Mouse (Mus musculus): ENCODE results near the gene Wwox.
A peak's percentile ranks its signal among the peaks of the same experiment; 100 is the strongest.

The Wwox gene

GRCm38 (mm10) chr8:114731260-114732140 lies 292.0 kb downstream of the Wwox start:
- no peak for DNase-seq (ENCODE audit: low spot score in 2 of 2)

DNA sequence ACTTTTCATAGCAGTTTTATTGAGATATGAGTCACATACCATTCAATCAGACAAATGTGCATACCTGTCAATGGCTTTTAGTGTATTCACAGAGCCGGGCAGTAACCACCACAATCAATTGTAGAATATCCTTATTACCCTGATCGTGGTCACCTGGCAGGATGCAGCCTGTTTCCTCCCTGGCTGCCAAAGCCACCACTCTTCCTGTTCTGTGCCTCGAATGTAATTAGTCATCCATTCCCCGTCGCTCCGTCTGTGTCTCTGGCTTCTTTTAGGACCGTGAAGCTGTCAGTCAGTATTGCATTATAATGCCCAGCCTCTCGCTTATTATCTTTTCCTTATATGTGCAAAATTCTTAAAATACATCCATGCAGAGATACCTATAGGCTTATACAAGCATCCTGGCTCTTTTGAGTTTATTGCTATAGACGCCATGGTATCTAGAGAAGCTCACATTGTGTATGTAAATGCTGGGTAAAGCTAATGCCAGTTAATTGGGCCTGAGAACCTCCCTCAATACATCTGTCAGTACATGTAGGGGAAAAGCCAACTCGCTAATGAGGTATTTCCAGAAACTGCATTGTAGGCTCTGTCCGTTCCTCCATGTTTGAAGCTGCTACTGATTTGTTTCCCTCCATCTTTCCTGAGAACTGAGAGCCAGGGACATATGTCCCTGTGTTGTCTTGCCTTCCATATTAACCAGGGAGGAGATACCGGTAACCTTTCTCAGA lies 303.9 kb downstream of the Wwox start:
- DNase-seq (ENCODE audit: low spot score in 2 of 2), result no peak

- DNase-seq (ENCODE audit: low spot score in 2 of 2), result peak in 1 of 2 experiments; percentile 17
Measured at GRCm38 (mm10) chr8:114746373-114746772, 306.9 kb downstream of the Wwox start.

DNA sequence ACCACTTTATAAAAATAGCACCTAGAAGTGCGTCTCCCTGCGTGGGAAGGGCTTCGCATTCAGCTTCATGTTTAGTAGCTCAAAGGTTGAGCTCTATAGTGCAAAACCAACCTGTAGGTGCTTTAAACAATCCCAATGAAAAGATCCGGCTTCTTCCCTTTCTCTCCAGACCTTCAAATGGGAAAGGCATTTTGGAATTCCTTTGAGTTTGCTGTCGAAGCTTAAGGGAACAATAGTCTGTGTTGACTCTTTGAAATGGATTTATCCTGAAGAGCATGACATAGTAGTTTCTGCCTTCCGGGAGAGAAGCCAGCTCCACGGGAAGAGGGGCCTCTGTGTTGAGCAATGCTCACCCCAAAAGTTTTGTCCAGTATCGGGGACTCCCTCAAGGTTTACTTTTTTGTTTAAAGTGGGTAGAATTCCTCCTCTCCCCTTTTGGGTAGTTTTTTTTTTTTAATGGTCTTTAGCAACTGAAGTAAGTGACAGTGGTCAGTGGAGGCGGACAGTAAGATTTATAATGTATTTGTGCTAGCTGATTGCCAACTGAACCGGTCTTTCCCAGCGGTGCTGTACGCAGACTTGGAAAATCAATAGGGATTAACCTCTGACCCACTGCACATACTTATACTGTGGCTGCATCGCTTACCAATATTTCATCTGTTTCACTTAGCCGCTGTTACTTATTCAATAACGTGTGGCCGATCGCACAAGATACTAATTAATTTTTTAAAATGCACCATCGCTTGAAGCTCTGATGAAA lies 312.1 kb downstream of the Wwox start:
- no peak for DNase-seq (ENCODE audit: low spot score in 2 of 2)

- no peak for DNase-seq (ENCODE audit: low spot score in 2 of 2)
Measured at GRCm38 (mm10) chr8:114759621-114760020, 320.2 kb downstream of the Wwox start.

DNA sequence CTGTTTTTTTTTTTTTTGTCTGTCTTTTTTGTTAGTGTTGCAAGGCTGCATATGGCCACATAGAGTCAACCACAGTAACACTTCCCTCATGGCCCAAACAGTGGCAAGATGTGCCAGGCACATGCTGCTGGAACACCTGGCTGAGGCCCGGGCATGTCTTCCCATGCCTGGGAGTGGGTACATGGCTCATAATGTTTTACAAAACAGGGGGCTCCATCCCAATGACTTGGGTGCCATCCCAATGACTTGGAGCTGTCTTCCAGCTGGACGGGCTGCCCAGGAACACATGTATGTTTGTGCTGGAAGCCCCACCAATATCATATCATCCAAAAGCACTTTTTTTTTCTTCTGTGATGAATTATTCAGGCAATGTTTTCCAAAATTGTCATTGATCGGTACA lies 329.1 kb downstream of the Wwox start:
- DNase-seq (ENCODE audit: low spot score in 2 of 2), result no peak

- peak; percentile 46 to 87 for DNase-seq (ENCODE audit: low spot score in 2 of 2)
Measured at GRCm38 (mm10) chr8:114770856-114771776, 331.7 kb downstream of the Wwox start.

GRCm38 (mm10) chr8:114772276-114772849 lies 332.9 kb downstream of the Wwox start:
- DNase-seq (ENCODE audit: low spot score in 2 of 2), result no peak

- no peak for DNase-seq (ENCODE audit: low spot score in 2 of 2)
Measured at GRCm38 (mm10) chr8:114773461-114774414, 334.3 kb downstream of the Wwox start.

DNA sequence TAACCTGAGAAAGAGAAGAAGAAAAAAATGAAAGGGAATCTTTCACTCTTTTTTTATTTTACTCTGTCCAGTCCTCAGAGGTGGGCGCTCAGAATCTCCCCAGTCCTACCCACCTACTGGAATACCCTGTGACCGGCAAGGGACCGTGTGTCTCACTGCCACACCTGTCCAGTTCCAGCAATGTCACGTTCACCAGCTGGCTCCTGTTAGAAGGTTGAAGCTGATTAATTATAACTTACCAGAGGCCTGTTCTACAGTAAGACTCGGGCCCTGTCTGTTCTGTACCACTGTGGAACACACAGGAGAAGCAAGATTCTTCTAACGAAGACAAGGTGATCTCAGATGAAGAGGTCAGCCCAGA lies 334.9 kb downstream of the Wwox start:
- no peak for DNase-seq (ENCODE audit: low spot score in 2 of 2)

DNA sequence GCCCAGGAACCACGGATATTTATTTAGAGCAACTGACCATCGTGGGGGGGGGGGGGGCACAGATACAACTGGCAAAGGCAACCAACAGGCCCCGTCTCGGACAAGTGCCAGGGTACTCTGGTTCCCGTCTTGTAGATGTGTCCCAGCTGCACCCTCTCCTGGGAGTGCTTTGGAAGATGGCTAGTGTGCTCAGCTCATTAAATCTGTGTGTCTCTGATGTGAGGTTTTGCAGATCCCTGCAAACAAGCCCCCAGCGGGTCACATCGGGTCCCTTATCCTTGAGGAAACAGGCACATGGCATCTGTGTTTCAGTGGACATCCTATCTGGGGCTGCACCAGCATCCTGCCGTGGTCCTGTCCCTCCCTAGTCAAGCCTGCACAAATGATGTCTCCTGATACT lies 336.1 kb downstream of the Wwox start:
- DNase-seq (ENCODE audit: low spot score in 2 of 2), result no peak

DNA sequence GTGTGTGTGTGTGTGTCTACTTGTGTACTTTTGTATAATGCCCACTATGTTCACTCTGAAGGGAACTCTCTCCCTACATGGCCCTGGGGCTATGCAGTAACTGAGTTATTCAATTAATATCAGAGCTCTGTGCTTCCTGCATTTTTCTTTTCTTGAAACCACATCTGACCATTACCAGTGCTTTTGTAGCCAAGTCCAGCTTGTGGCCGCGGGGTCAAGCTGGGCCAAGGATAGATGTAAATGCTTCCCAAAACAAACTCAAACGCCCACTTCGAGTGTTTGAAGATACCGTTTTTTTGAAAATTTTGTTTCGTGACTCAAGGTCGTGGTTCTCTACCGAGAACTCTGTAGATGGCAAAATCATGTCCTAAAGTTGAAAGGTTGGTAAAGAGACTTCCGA lies 337.2 kb downstream of the Wwox start:
- DNase-seq (ENCODE audit: low spot score in 2 of 2), result no peak

DNA sequence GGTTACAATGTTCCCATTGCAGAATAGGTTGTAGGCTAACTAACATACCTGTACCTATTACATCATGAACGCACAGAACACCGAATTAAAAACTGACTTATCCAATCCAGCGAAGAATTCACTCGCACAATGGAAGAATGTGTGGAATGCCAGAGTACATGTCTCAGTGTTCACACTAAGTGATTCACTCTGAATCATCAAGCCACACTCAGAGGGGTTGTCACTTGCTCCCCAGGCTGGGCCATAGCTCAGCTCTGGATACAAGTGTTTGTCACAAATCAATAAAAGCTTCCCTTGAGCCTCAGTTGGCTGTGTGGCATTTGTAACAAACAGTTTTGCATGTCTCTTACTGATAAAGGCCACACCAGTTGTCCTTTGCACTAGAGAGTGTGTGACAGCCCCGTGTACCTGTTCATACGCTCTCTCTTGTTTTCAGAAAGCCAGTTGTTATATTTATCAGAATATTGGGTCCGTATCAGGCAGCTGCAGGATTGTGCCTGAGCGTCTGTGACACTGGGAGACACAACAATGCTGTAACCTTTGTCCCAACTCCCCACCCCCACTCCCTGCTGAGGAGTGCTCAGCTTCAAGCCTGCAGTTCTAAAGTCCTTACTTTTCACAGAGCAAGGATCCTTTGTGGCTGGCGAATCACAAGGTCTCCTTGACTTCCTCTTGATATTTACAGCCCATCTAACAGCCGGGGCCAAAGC lies 338.0 kb downstream of the Wwox start:
- DNase-seq (ENCODE audit: low spot score in 2 of 2), result no peak

GRCm38 (mm10) chr8:114779002-114779401 lies 339.5 kb downstream of the Wwox start:
- no peak for DNase-seq (ENCODE audit: low spot score in 2 of 2)

DNA sequence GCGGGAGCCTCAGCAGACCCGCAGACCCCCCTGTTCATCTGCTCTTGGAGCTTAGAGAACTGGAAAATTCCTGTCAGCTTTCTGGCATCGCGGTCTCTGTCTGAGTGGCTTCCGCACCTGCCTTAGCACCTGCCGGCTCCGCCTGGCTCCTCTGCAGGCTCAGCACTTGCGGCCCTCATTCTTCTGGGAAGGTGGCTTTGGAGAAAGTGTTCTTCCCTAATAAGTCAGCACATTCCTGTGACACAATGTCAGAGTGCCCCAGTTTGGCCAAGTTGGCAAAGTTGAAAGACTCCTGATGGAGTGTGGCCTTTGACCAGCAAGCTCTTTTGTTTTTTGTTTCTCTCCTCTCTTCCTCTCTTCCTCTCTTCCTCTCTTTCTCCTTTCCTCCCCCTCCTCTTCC lies 343.9 kb downstream of the Wwox start:
- no peak for DNase-seq (ENCODE audit: low spot score in 2 of 2)

- DNase-seq (ENCODE audit: low spot score in 2 of 2), result no peak
Measured at GRCm38 (mm10) chr8:114785834-114786233, 346.4 kb downstream of the Wwox start.

DNA sequence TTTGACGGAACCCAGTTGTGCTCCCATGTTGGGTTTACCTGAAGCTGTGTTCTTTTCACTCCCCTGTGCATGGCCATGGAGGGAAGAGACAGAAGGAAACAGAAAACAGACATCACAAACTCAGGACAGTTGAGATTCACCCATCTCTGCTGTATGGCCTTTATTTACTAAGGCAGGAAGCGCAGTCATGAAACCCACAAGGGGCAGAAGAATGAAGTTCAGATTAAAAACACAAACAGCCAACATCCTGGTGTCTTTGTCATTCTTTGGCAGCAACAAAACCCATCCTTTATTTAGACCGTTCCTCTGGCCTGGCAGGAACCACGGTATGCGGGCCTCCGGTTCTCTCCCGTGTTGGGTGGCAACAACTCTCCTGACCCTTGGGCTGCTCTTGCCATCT lies 350.2 kb downstream of the Wwox start:
- no peak for DNase-seq (ENCODE audit: low spot score in 2 of 2)

GRCm38 (mm10) chr8:114790754-114791153 lies 351.3 kb downstream of the Wwox start:
- DNase-seq (ENCODE audit: low spot score in 2 of 2), result no peak

DNA sequence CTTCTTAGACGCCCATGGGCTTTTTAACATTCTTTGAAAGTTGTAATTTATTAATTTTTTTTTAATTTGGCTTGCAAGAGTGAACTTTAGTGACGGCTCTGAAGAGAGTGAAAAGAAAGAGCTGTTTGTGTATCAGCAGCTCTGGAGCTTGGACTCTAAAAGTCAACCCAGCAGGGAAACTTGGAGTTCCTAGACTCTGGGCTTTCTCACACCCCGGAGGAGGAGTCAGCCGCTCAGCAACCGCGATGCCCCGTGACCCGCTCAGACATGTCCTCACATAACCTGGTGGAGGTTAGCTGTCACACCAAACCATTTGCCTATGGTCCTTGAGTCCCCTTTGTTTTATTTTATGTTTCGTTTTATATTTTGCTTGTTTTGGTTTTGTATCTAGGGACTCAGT lies 354.2 kb downstream of the Wwox start:
- DNase-seq (ENCODE audit: low spot score in 2 of 2), result no peak

Measured in thymus, postnatal 10 days (tissue).